ENCODE assay signal across 15 mouse cellular contexts in the genomic region with DNA sequence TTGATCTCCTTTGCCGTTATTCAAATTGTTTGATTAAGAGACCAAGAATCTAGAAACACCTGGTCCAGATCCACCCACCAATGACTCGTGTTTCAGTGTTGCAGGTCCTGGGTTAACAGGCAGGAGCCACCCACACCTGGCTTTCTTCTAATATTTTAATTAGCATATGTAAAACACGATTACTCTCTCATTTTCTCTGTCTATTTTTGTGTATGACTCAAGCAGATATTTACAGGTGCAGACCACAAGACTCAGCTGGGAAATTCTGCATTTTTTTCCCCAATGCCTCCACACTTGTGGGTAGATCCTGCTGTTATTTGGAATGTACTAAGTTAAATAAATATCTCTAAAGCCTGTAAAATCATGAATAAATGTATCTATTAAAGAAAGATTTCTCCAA.
A peak's percentile ranks its signal among the peaks of the same experiment; 100 is the strongest.
DNase-seq lines count a peak whose midpoint lies in the region.
"Had no signal": no experiment of that assay in that cellular context is flagged by ENCODE, and none has a peak within 500 bp of the region (broad histone marks: within the 10 kb centered on the region; RNA-seq: fewer than 3 reads in every experiment).

No protein-coding gene starts in this region.

- DNase-seq in layer of hippocampus, adult 9-11 months, result peak; percentile 8
- DNase-seq in layer of hippocampus, postnatal 36 days, result no peak
- DNase-seq in right cerebral cortex, adult 2 months (ENCODE audit: low spot score in 2 of 2), result peak; percentile 13 to 27
- no peak for DNase-seq in right cerebral cortex, postnatal 4 days
- peak; percentile 47 for DNase-seq in brain, adult 2 months (ENCODE audit: low read depth, low spot score)
- no peak for DNase-seq in urinary bladder, postnatal 14 days (ENCODE audit: low spot score)
- DNase-seq: adrenal gland, postnatal 10 days; cerebellum, adult 11-12 months; cerebellum, adult 8-10 months; cerebellum, postnatal 10 days; cerebellum, postnatal 36 days; embryo, embryonic 11 days; gastrocnemius, adult 2 months; gastrocnemius, postnatal 14 days; heart, adult 11 months had no signal

Comparison
In these comparisons a context has a peak if more than half of its experiments do, and no peak if none do; other contexts are left out.
1. DNase-seq: peak in layer of hippocampus, adult 9-11 months (single experiment), right cerebral cortex, adult 2 months (2 of 2) and brain, adult 2 months (single experiment); none in layer of hippocampus, postnatal 36 days (0 of 2), right cerebral cortex, postnatal 4 days (single experiment) and urinary bladder, postnatal 14 days (single experiment).